Mouse (Mus musculus): ENCODE measurements around the gene Clca1. TPM values are rescaled to one million over a fixed set of nuclear protein-coding genes. Genes with fewer than 3 reads are reported as not detected.

Clca1 gene
- polyA plus RNA-seq, 1 experiment = not detected

DNA sequence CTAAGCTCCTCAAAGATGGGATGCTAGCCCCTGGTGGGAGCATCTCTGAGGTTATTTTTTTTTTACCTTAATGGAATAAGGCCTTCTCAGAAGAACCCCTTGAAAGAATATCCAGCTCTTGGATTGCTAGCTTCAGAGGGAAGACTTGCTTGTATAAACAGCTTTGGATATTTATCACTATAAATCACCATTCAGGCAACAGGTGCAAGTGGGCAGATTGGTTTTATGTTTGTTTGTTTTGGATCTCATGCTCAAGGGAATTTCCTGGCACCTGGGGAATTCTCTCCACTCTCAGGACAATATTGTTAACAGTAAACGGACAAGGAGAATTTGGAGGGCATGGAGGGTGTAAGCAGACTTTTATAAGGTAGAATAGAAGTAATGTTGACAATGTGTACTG is 31.7 kb downstream of the Clca1 start:
- TF ChIP-seq MYOD1 (IDR thresholded peaks at IDR 0.05; ENCODE audit: control insufficient read depth, insufficient read length, low read depth) (peak; percentile 51), FOSL1 (IDR thresholded peaks at IDR 0.05; ENCODE audit: insufficient read depth, low read length, poor library complexity, severe bottlenecking) (no peak)
- Histone ChIP-seq H3K79me3 (ENCODE audit: low read depth) (no peaks in the 10 kb centered on the region), H3K27me3 (ENCODE audit: control insufficient read depth, insufficient read depth, insufficient read length) (no peaks in the 10 kb centered on the region), H3K79me2 (ENCODE audit: control insufficient read depth, insufficient read depth) (no peaks in the 10 kb centered on the region), H3ac (ENCODE audit: control insufficient read depth, insufficient read length, low read depth) (no peak overlapping the region), H3K36me3 (ENCODE audit: control insufficient read depth, insufficient read depth) (no peaks in the 10 kb centered on the region), H3K4me3 (ENCODE audit: insufficient read depth, poor library complexity, severe bottlenecking) (no peak overlapping the region)

DNA sequence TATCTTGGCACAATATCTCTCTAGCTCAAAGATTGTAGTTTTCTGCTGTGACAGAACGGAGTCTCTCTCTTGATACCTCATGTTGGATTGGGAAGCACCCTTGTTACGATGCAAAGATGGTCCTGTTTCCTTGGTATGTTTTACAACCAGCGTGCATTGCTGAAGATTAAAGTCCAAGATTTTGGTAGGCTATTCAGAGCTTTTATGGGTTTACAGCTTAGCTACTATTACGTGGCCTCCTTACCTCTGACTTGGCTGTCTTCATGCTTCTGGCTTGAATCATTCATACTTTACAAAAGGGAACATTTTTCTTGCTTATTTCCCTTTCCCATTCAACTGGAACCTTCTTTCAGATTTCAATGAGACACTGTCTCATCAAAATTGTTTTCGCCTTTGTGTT is 39.5 kb downstream of the Clca1 start:
- H3K36me3 ChIP-seq (ENCODE audit: control insufficient read depth, insufficient read depth) = no peaks in the 10 kb centered on the region
- no peaks in the 10 kb centered on the region for H3K79me2 ChIP-seq (ENCODE audit: control insufficient read depth, insufficient read depth)
- H3K79me3 ChIP-seq (ENCODE audit: low read depth) = no peaks in the 10 kb centered on the region
- H3K27me3 ChIP-seq (ENCODE audit: control insufficient read depth, insufficient read depth, insufficient read length) = no peaks in the 10 kb centered on the region
- H3K4me3 ChIP-seq (ENCODE audit: insufficient read depth, poor library complexity, severe bottlenecking) = no peak overlapping the region
- H3ac ChIP-seq (ENCODE audit: control insufficient read depth, insufficient read length, low read depth) = no peak overlapping the region
- TF ChIP-seq USF1 (IDR thresholded peaks at IDR 0.05; ENCODE audit: low read depth) (no peak), FOSL1 (IDR thresholded peaks at IDR 0.05; ENCODE audit: insufficient read depth, low read length, poor library complexity, severe bottlenecking) (no peak), CTCF (IDR thresholded peaks at IDR 0.05; ENCODE audit: control insufficient read depth, insufficient read depth, insufficient read length) (no peak), MAX (IDR thresholded peaks at IDR 0.05) (no peak)

GRCm38 (mm10) chr3:144992618-144993017 is 40.0 kb downstream of the Clca1 start:
- Histone ChIP-seq H3K79me3 (ENCODE audit: low read depth) (no peaks in the 10 kb centered on the region), H3K79me2 (ENCODE audit: control insufficient read depth, insufficient read depth) (no peaks in the 10 kb centered on the region), H3ac (ENCODE audit: control insufficient read depth, insufficient read length, low read depth) (no peak overlapping the region), H3K27me3 (ENCODE audit: control insufficient read depth, insufficient read depth, insufficient read length) (no peaks in the 10 kb centered on the region), H3K36me3 (ENCODE audit: control insufficient read depth, insufficient read depth) (no peaks in the 10 kb centered on the region), H3K4me3 (ENCODE audit: insufficient read depth, poor library complexity, severe bottlenecking) (no peak overlapping the region)
- TF ChIP-seq CTCF (IDR thresholded peaks at IDR 0.05; ENCODE audit: control insufficient read depth, insufficient read depth, insufficient read length) (no peak), MYOD1 (IDR thresholded peaks at IDR 0.05; ENCODE audit: control insufficient read depth, insufficient read length, low read depth) (no peak), MYOG (IDR thresholded peaks at IDR 0.05; ENCODE audit: control insufficient read depth, extremely low read depth, insufficient read length) (no peak), MAX (IDR thresholded peaks at IDR 0.05) (no peak), USF1 (IDR thresholded peaks at IDR 0.05; ENCODE audit: low read depth) (no peak), CEBPB (IDR thresholded peaks at IDR 0.05; ENCODE audit: low read depth) (no peak), FOSL1 (IDR thresholded peaks at IDR 0.05; ENCODE audit: insufficient read depth, low read length, poor library complexity, severe bottlenecking) (no peak)

DNA sequence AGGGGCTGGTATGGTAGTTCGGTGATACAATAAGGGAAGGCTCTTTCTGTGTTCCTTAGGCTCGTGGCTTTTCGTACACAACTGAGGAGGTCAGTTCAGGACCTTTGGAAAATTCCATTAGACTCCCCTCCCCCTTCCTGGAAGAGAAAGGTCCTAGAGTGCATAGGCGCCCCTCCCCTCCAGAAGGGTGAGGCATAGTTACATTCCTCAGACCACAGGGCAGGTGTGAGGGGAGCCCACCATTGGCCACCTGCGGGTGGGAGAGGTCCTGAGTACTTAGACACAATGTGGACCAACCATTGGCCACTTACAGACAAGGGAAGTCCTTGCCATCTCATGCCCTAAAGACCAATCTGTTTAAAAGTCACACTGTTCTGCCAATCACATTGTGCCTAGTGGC is 46.7 kb downstream of the Clca1 start:
- Histone ChIP-seq H3K79me3 (ENCODE audit: low read depth) (no peaks in the 10 kb centered on the region), H3K79me2 (ENCODE audit: control insufficient read depth, insufficient read depth) (no peaks in the 10 kb centered on the region), H3K36me3 (ENCODE audit: control insufficient read depth, insufficient read depth) (no peaks in the 10 kb centered on the region), H3ac (ENCODE audit: control insufficient read depth, insufficient read length, low read depth) (no peak overlapping the region), H3K27me3 (ENCODE audit: control insufficient read depth, insufficient read depth, insufficient read length) (no peaks in the 10 kb centered on the region), H3K4me3 (ENCODE audit: insufficient read depth, poor library complexity, severe bottlenecking) (no peak overlapping the region)
- no peak for TF ChIP-seq USF1 (IDR thresholded peaks at IDR 0.05; ENCODE audit: low read depth)
- no peak for TF ChIP-seq CTCF (IDR thresholded peaks at IDR 0.05; ENCODE audit: control insufficient read depth, insufficient read depth, insufficient read length)
- TF ChIP-seq FOSL1 (IDR thresholded peaks at IDR 0.05; ENCODE audit: insufficient read depth, low read length, poor library complexity, severe bottlenecking) = no peak
- no peak for TF ChIP-seq CEBPB (IDR thresholded peaks at IDR 0.05; ENCODE audit: low read depth)
- TF ChIP-seq MYOD1 (IDR thresholded peaks at IDR 0.05; ENCODE audit: control insufficient read depth, insufficient read length, low read depth) = no peak
- TF ChIP-seq MYOG (IDR thresholded peaks at IDR 0.05; ENCODE audit: control insufficient read depth, extremely low read depth, insufficient read length) = no peak
- no peak for TF ChIP-seq MAX (IDR thresholded peaks at IDR 0.05)

GRCm38 (mm10) chr3:144980551-144980950 is 52.0 kb downstream of the Clca1 start:
- Histone ChIP-seq H3K4me3 (ENCODE audit: insufficient read depth, poor library complexity, severe bottlenecking) (no peak overlapping the region), H3ac (ENCODE audit: control insufficient read depth, insufficient read length, low read depth) (no peak overlapping the region), H3K79me2 (ENCODE audit: control insufficient read depth, insufficient read depth) (no peaks in the 10 kb centered on the region), H3K36me3 (ENCODE audit: control insufficient read depth, insufficient read depth) (no peaks in the 10 kb centered on the region), H3K79me3 (ENCODE audit: low read depth) (no peaks in the 10 kb centered on the region), H3K27me3 (ENCODE audit: control insufficient read depth, insufficient read depth, insufficient read length) (no peaks in the 10 kb centered on the region)
- TF ChIP-seq CEBPB (IDR thresholded peaks at IDR 0.05; ENCODE audit: low read depth) (no peak), MYOD1 (IDR thresholded peaks at IDR 0.05; ENCODE audit: control insufficient read depth, insufficient read length, low read depth) (peak; percentile 33), USF1 (IDR thresholded peaks at IDR 0.05; ENCODE audit: low read depth) (no peak), FOSL1 (IDR thresholded peaks at IDR 0.05; ENCODE audit: insufficient read depth, low read length, poor library complexity, severe bottlenecking) (peak; percentile 88), CTCF (IDR thresholded peaks at IDR 0.05; ENCODE audit: control insufficient read depth, insufficient read depth, insufficient read length) (no peak), MAX (IDR thresholded peaks at IDR 0.05) (peak; percentile 24)

GRCm38 (mm10) chr3:144977631-144978030 is 54.9 kb downstream of the Clca1 start:
- Histone ChIP-seq H3K4me3 (ENCODE audit: insufficient read depth, poor library complexity, severe bottlenecking) (no peak overlapping the region), H3K27me3 (ENCODE audit: control insufficient read depth, insufficient read depth, insufficient read length) (no peaks in the 10 kb centered on the region), H3K79me3 (ENCODE audit: low read depth) (no peaks in the 10 kb centered on the region), H3K79me2 (ENCODE audit: control insufficient read depth, insufficient read depth) (peaks cover 1% of the 10 kb centered on the region), H3K36me3 (ENCODE audit: control insufficient read depth, insufficient read depth) (no peaks in the 10 kb centered on the region), H3ac (ENCODE audit: control insufficient read depth, insufficient read length, low read depth) (no peak overlapping the region)
- TF ChIP-seq CEBPB (IDR thresholded peaks at IDR 0.05; ENCODE audit: low read depth) (no peak), MAX (IDR thresholded peaks at IDR 0.05) (no peak)

All from C2C12 (cell line).